Mouse (Mus musculus) testis, adult 2 months (tissue): Measurements from ENCODE around the gene Camta2. TPM values are rescaled to one million over a fixed set of nuclear protein-coding genes. Genes with fewer than 3 reads are reported as not detected.
A peak's percentile ranks its signal among the peaks of the same experiment; 100 is the strongest.

Source experiments
- H3K27ac ChIP-seq: fragments of 200-500 bp; 2 replicates; pipeline ENCODE4 v1.5.1; 2012; ENCODE audit warnings: low read depth, low read length; ENCODE audit not compliant: control insufficient read depth, insufficient read depth
- H3K27me3 ChIP-seq: fragments of 200-500 bp; 2 replicates; pipeline ENCODE4 v1.6.1; 2012; ENCODE audit warnings: mild to moderate bottlenecking, low read length, moderate library complexity; ENCODE audit not compliant: control insufficient read depth, insufficient read depth
- H3K36me3 ChIP-seq: fragments of 200-500 bp; 2 replicates; pipeline ENCODE4 v1.6.1; 2012; ENCODE audit warnings: mild to moderate bottlenecking, low read length; ENCODE audit not compliant: control insufficient read depth, insufficient read depth
- H3K4me1 ChIP-seq: fragments of 200-500 bp; 2 replicates; pipeline ENCODE4 v1.6.1; 2012; ENCODE audit warnings: low read length; ENCODE audit not compliant: control insufficient read depth, insufficient read depth
- H3K4me3 ChIP-seq: fragments of 200-500 bp; 2 replicates; pipeline ENCODE4 v1.5.1; 2012; ENCODE audit warnings: low read depth, mild to moderate bottlenecking, low read length, moderate library complexity, mixed read lengths; ENCODE audit not compliant: control insufficient read depth
- CTCF ChIP-seq: fragments of 200-500 bp; IDR thresholded peaks from 2 replicates; pipeline ENCODE4 v1.5.1; 2012; ENCODE audit warnings: low read depth, mild to moderate bottlenecking, inconsistent platforms, low read length, moderate library complexity; ENCODE audit not compliant: control insufficient read depth, insufficient read depth, insufficient replicate concordance
- POLR2A ChIP-seq: fragments of 200-500 bp; IDR thresholded peaks from 2 replicates; pipeline ENCODE4 v1.6.1; 2012; ENCODE audit warnings: low read depth, mild to moderate bottlenecking, inconsistent platforms, low read length, moderate library complexity; ENCODE audit not compliant: control insufficient read depth
- polyA plus RNA-seq: library from polyadenylated mRNA; depleted of rRNA; stranded (reverse); fragments of >200 nt; gene quantifications from 2 replicates; pipeline ENCODE4 v1.2.3, GENCODE M21; 2012

Gene Camta2
- polyA plus RNA-seq, 1 experiment, result 10.3 TPM

DNA sequence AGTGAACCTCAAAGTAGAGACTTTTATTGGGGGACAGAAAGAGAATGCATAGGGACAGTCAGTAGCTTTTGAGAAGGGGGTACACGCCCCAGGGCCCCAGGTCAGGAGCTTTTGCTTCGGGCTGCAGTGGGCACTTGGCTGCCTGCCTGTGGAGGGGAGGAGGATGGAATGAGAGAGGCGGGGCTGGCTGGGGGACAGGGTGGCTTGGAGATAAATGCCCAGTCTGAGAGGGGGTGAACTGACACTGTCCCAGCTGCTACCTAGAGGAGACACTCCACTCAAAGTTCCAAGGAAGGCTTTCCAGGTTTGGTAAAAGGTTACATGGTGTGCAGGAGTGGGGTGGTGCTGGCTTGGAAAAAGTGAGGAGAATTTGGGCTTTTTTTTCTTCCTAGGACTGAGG lies 30.9 kb downstream of the Camta2 start, which contains the start of gene Eno3:
Eno3 (plus strand) TSS at position 239 of the 400 bp plus-strand sequence.
- peaks cover 21% of the 10 kb centered on the region for H3K4me1 ChIP-seq
- H3K27me3 ChIP-seq, result no peaks in the 10 kb centered on the region

GRCm38 (mm10) chr11:70656456-70656927 lies 31.4 kb downstream of the Camta2 start:
- Histone ChIP-seq H3K27ac (peak overlapping the region; percentile 95), H3K4me1 (peaks cover 23% of the 10 kb centered on the region), H3K36me3 (no peaks in the 10 kb centered on the region; the same call in 1 of the 2 replicates), H3K27me3 (no peaks in the 10 kb centered on the region), H3K4me3 (peak overlapping the region; percentile 80)
- TF ChIP-seq CTCF (no peak), POLR2A (0 out of 2 replicates have a peak, but pooled peaks have one; percentile 22)

More for the DNA sequence above, 30.9 kb downstream of the Camta2 start, which contains the start of gene Eno3:
- no peak for TF ChIP-seq CTCF
- TF ChIP-seq POLR2A, result no peak
- H3K36me3 ChIP-seq, result no peaks in the 10 kb centered on the region; the same call in 1 of the 2 replicates
- H3K4me3 ChIP-seq, result peak within 1 kb of the TSS; percentile 80
- H3K27ac ChIP-seq, result peak within 1 kb of the TSS; percentile 95

- Histone ChIP-seq H3K36me3 (no peaks in the 10 kb centered on the region; the same call in 1 of the 2 replicates), H3K4me1 (peaks cover 23% of the 10 kb centered on the region), H3K27ac (peak overlapping the region; percentile 95), H3K4me3 (peak overlapping the region; percentile 80), H3K27me3 (no peaks in the 10 kb centered on the region)
- TF ChIP-seq POLR2A, result peak; percentile 60
- TF ChIP-seq CTCF, result no peak
Observed at GRCm38 (mm10) chr11:70655571-70656455, 32.1 kb downstream of the Camta2 start.

GRCm38 (mm10) chr11:70654923-70655570 lies 32.9 kb downstream of the Camta2 start:
- peak overlapping the region; percentile 80 for H3K4me3 ChIP-seq
- H3K36me3 ChIP-seq, result no peaks in the 10 kb centered on the region; the same call in 1 of the 2 replicates
- TF ChIP-seq POLR2A (peak; percentile 58; the same call in 1 of the 2 replicates), CTCF (no peak)
- no peaks in the 10 kb centered on the region for H3K27me3 ChIP-seq
- peak overlapping the region; percentile 95 for H3K27ac ChIP-seq
- H3K4me1 ChIP-seq, result peaks cover 23% of the 10 kb centered on the region

DNA sequence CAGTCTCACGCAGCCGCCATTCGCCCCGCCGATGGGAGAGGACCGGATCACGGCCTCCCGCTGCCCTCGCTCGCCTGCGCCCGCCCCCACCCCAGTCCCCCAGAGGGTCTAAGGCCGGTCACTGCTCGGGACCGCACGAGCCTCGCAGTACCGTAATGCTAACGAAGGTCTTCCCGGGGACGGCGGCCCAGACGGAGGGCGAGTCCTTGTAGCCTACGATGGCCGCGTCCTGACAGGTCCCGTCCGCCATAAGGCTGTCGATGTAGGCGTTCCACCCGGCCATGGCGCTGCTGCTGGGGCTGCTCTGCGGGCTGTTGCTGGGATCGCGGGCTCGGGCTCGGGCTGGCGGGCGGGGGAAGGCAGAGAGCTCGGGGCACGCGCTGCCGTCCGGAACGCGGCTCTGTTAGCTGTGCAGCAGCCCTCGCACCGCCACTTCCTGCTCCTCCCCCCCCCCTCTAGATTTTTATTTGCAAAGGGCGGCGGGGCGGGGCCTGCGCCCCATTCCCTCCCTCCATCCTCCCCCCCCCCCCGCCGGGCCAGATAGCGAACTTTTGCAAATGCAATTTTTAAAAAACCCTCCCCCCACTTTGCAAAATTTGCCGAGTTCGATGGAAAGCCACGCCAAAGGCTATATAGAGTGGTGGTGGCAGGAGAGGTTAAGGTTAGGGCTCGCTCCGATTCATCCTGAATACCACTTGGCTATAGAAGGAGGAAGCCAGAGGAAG lies 33.5 kb downstream of the Camta2 start, which contains the start of gene Pfn1:
Pfn1 (minus strand) TSS at position 447 of the 725 bp plus-strand sequence.
- Histone ChIP-seq H3K4me1 (peaks cover 23% of the 10 kb centered on the region), H3K27me3 (no peaks in the 10 kb centered on the region), H3K36me3 (no peaks in the 10 kb centered on the region; the same call in 1 of the 2 replicates), H3K27ac (peak within 1 kb of the TSS; percentile 100), H3K4me3 (peak within 1 kb of the TSS; percentile 100)
- TF ChIP-seq CTCF (no peak), POLR2A (peak; percentile 80)

DNA sequence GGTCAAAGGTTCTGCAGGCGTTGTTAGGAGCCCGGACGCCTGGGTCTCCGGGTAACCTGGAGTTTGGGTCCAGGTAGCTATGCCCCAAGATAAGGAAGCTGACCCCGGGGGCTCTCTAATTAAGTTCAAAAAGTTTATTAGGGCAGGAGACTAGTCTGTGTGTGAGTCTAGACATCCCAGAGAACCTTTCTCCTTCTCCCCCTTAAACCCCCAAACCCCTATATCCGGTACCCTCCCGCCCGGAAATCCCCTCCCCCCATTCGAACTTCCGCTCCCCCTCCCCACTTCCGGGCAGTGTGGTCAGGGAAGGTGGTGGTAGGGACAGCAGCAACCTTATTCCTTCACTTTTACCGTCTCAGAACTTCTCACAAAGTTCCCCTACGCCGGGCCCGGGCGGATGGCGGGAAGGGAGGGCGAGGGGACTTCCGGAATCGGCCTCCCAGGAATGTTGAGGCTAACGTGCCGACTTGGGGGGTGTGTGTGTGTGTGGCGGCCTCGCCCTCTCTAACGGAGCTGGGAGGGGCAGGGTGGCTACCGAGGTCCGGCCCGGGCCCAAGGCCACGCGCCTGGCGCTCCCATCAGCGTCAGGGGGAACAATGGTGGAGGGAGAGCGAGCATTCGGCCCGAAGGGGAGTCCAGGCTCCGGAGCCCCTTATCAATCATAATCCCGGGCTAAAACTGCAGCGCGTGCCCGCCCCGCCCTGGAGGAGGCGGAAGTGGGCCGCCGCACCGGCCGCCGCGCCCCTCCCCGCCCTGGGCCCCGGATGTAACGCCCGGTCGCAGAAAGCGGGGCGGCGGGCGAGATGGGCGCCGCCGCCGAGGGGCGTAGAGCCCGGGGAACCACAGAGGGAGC lies 34.3 kb downstream of the Camta2 start:
- peak overlapping the region; percentile 100 for H3K27ac ChIP-seq
- H3K4me3 ChIP-seq, result peak overlapping the region; percentile 100
- TF ChIP-seq CTCF, result no peak
- TF ChIP-seq POLR2A, result no peak; the same call in 1 of the 2 replicates
- no peaks in the 10 kb centered on the region; the same call in 1 of the 2 replicates for H3K36me3 ChIP-seq
- peaks cover 23% of the 10 kb centered on the region for H3K4me1 ChIP-seq
- H3K27me3 ChIP-seq, result no peaks in the 10 kb centered on the region
